Mouse (Mus musculus): ENCODE results near the gene Bhlhe41. TPM values are rescaled to one million over a fixed set of nuclear protein-coding genes. Genes with fewer than 3 reads are reported as not detected.

Gene Bhlhe41
- polyA plus RNA-seq, 1 experiment from 2014 or later: 0.63 TPM

GRCm38 (mm10) chr6:145876986-145877735 is 11.8 kb upstream of the Bhlhe41 start:
- Histone ChIP-seq H3K4me2 (ENCODE audit: low read depth, low read length) (no peak overlapping the region), H3K9ac (ENCODE audit: low read length) (no peak overlapping the region), H3K9me3 (ENCODE audit: control insufficient read depth, low read length) (no peaks in the 10 kb centered on the region), H3K4me3 (ENCODE audit: low read length) (no peak overlapping the region), H3K4me1 (replicated peaks; ENCODE audit: control insufficient read depth, insufficient read depth, low read length) (peaks cover 3% of the 10 kb centered on the region), H3K36me3 (ENCODE audit: control insufficient read depth, insufficient read depth, low read length) (no peaks in the 10 kb centered on the region), H3K27ac (ENCODE audit: low read length) (no peak overlapping the region), H3K27me3 (ENCODE audit: control insufficient read depth, insufficient read depth, low read depth, low read length) (no peaks in the 10 kb centered on the region)
- ATAC-seq (ENCODE audit: low read depth): peak; percentile 52; the same call in 1 of the 2 replicates
- WGBS: 65% methylated on average over 9 of the region's 9 CpGs

DNA sequence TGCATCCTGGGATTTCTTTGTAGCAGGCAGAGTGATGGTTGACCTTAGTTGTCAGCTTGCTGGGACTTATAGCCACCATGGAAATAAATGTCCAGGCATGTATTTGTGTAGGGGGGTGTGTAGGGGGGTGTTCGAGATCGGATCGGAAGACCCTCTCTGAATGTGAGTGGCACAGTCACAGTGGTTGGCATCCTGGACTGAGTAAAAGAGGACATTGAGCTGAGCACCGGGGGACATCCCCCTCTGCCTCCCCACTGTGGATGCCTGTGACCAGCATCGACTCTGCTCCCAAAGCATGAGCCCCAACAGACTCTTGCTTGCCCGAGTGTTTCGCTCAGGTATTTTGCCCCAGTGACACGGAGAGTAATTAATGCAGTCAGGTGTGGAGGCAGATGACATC is 8.0 kb upstream of the Bhlhe41 start:
- Histone ChIP-seq H3K4me1 (replicated peaks; ENCODE audit: control insufficient read depth, insufficient read depth, low read length) (peaks cover 3% of the 10 kb centered on the region), H3K4me2 (ENCODE audit: low read depth, low read length) (no peak overlapping the region), H3K4me3 (ENCODE audit: low read length) (no peak overlapping the region), H3K9ac (ENCODE audit: low read length) (no peak overlapping the region), H3K36me3 (ENCODE audit: control insufficient read depth, insufficient read depth, low read length) (no peaks in the 10 kb centered on the region), H3K27ac (ENCODE audit: low read length) (no peak overlapping the region), H3K9me3 (ENCODE audit: control insufficient read depth, low read length) (no peaks in the 10 kb centered on the region), H3K27me3 (ENCODE audit: control insufficient read depth, insufficient read depth, low read depth, low read length) (no peaks in the 10 kb centered on the region)
- 75% methylated on average over 8 of the region's 8 CpGs for WGBS
- ATAC-seq (ENCODE audit: low read depth): no peak

DNA sequence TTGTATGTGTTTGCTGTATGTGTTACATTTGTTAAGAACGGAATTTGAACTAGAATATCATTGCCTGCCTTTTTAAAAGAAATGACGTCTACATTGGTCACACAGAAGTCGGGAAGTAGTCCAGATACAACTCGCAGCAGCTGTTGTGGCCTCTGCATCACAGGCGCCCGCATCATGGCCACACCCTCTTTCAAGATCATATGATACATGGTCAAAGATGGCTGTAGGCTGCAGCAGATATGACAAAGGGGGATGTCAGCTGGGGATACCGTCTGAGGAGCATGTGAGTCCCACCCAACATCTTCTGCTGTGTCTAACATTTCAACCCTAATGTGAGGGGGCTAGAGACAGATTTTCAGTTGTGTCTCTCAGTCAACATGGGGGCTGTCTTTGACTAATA is 6.7 kb upstream of the Bhlhe41 start:
- H3K27me3 ChIP-seq (ENCODE audit: control insufficient read depth, insufficient read depth, low read depth, low read length): no peaks in the 10 kb centered on the region; the same call in 1 of the 2 replicates

GRCm38 (mm10) chr6:145870991-145871390 is 5.6 kb upstream of the Bhlhe41 start:
- H3K27me3 ChIP-seq (ENCODE audit: control insufficient read depth, insufficient read depth, low read depth, low read length): peaks cover 3% of the 10 kb centered on the region
- H3K4me3 ChIP-seq (ENCODE audit: low read length): no peak overlapping the region
- 61% methylated on average over 4 of the region's 4 CpGs for WGBS
- H3K27ac ChIP-seq (ENCODE audit: low read length): no peak overlapping the region
- H3K4me2 ChIP-seq (ENCODE audit: low read depth, low read length): no peak overlapping the region
- ATAC-seq (ENCODE audit: low read depth): no peak
- H3K36me3 ChIP-seq (ENCODE audit: control insufficient read depth, insufficient read depth, low read length): no peaks in the 10 kb centered on the region
- no peak overlapping the region for H3K9ac ChIP-seq (ENCODE audit: low read length)
- H3K9me3 ChIP-seq (ENCODE audit: control insufficient read depth, low read length): no peaks in the 10 kb centered on the region
- H3K4me1 ChIP-seq (replicated peaks; ENCODE audit: control insufficient read depth, insufficient read depth, low read length): peaks cover 4% of the 10 kb centered on the region; the same call in 1 of the 2 replicates

More for the DNA sequence above, 6.7 kb upstream of the Bhlhe41 start:
- Histone ChIP-seq H3K4me3 (ENCODE audit: low read length) (no peak overlapping the region), H3K9ac (ENCODE audit: low read length) (no peak overlapping the region), H3K9me3 (ENCODE audit: control insufficient read depth, low read length) (no peaks in the 10 kb centered on the region), H3K4me2 (ENCODE audit: low read depth, low read length) (no peak overlapping the region), H3K36me3 (ENCODE audit: control insufficient read depth, insufficient read depth, low read length) (no peaks in the 10 kb centered on the region), H3K27ac (ENCODE audit: low read length) (no peak overlapping the region), H3K4me1 (replicated peaks; ENCODE audit: control insufficient read depth, insufficient read depth, low read length) (peaks cover 1% of the 10 kb centered on the region; the same call in 1 of the 2 replicates)
- WGBS: 85% methylated on average over 7 of the region's 7 CpGs
- no peak for ATAC-seq (ENCODE audit: low read depth)

DNA sequence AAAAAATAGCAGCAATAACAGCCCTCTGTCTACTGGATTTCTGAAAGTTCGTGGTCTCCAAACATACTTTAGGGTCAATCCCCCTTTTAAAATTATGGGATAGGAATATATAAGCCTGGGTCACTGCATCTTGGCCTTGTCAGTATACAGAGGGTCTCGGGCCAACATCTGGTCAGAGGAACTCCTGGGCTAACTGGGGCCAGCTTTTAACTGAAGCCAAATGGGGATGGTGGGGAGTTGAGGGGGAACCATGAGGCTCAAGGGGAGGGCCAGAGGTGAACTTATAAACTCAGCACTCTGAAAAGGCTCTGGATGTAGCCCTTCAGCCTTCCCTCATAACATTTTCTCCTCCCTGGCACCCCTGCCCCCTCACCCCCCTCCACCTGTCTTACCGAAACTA is 1.8 kb upstream of the Bhlhe41 start:
- Histone ChIP-seq H3K4me1 (replicated peaks; ENCODE audit: control insufficient read depth, insufficient read depth, low read length) (peaks cover 25% of the 10 kb centered on the region), H3K9ac (ENCODE audit: low read length) (no peak overlapping the region), H3K27me3 (ENCODE audit: control insufficient read depth, insufficient read depth, low read depth, low read length) (peaks cover 40% of the 10 kb centered on the region), H3K4me3 (ENCODE audit: low read length) (no peak overlapping the region), H3K27ac (ENCODE audit: low read length) (no peak overlapping the region), H3K9me3 (ENCODE audit: control insufficient read depth, low read length) (no peaks in the 10 kb centered on the region), H3K36me3 (ENCODE audit: control insufficient read depth, insufficient read depth, low read length) (no peaks in the 10 kb centered on the region), H3K4me2 (ENCODE audit: low read depth, low read length) (no peak overlapping the region)
- WGBS: 64% methylated on average over 3 of the region's 3 CpGs
- ATAC-seq (ENCODE audit: low read depth): no peak

DNA sequence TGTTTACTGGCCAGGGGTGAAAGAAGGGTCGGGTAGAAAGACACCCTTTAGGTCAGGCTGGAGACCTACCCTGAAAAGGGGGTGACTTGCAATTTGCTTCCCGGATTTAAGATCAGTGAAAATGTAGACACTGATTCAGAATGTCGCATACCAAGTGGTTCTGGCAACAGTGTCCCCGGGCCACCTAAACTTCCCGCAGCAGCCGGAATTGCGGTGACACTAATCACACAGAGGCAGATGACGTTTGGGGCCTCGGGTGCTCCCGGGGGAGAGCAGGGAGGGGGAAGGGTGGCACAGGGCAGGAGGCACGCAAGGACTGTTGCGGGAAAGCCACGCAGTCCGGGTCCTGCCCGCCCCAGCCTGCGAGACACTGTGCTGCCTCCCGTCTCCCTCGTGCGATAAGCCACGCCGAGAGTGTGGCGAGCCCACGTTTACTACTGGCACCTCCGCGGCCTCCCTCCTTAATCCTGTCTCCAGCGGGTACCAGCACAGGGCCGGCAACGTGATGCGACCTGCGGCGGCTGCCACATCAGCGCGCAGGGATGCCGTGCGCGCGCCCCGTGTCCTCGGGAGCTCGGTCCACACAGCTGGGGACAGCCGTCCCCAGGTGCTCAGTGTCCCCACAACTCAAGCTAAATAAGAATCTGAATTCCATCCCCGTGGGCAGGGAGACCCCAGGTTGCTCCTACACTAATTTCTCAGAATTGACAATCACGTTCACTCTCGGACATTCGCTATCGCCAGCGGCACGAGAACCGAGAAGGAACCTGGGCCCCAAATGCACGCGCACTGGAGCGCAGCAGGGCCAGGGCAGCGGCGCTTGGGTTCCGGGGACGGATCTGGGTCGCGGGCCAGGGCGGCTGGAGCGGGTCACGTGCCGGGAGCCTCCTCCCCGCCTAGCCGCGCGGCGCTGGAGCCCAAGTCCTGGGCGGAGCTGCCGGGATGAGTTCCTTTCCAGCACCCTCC is 811 bp upstream of the Bhlhe41 start:
- H3K9ac ChIP-seq (ENCODE audit: low read length): peak overlapping the region; percentile 66
- no peaks in the 10 kb centered on the region for H3K36me3 ChIP-seq (ENCODE audit: control insufficient read depth, insufficient read depth, low read length)
- peaks cover 46% of the 10 kb centered on the region for H3K27me3 ChIP-seq (ENCODE audit: control insufficient read depth, insufficient read depth, low read depth, low read length)
- H3K4me2 ChIP-seq (ENCODE audit: low read depth, low read length): peak overlapping the region; percentile 100
- peak overlapping the region; percentile 51 for H3K4me3 ChIP-seq (ENCODE audit: low read length)
- ATAC-seq (ENCODE audit: low read depth): peak; percentile 88
- H3K27ac ChIP-seq (ENCODE audit: low read length): no peak overlapping the region
- no peaks in the 10 kb centered on the region for H3K9me3 ChIP-seq (ENCODE audit: control insufficient read depth, low read length)
- WGBS: under 1% methylated on average over 69 of the region's 69 CpGs
- peaks cover 25% of the 10 kb centered on the region for H3K4me1 ChIP-seq (replicated peaks; ENCODE audit: control insufficient read depth, insufficient read depth, low read length)

DNA sequence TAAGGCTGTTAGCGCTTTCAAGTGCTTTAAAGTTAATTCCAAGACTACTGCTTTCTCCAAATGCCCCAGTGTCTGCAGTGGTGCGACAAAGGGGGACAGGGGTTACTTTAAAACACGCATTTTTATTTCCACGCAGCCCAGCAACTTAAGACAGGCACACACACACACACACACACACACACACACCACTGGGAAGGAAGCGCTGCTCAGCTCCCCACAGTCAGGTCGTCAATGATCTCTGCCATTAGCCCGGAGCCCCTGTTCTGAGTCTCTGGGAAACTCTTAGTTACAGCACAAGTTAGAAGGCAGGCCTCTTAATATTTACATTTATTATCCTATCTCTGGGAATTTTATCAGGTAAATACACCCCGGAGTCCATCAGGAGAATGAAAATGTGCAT is 1.2 kb downstream of the Bhlhe41 start:
- no peak overlapping the region for H3K9ac ChIP-seq (ENCODE audit: low read length)
- no peaks in the 10 kb centered on the region for H3K9me3 ChIP-seq (ENCODE audit: control insufficient read depth, low read length)
- peaks cover 25% of the 10 kb centered on the region for H3K4me1 ChIP-seq (replicated peaks; ENCODE audit: control insufficient read depth, insufficient read depth, low read length)
- WGBS: 2% methylated on average over 8 of the region's 8 CpGs
- H3K27me3 ChIP-seq (ENCODE audit: control insufficient read depth, insufficient read depth, low read depth, low read length): peaks cover 46% of the 10 kb centered on the region
- no peaks in the 10 kb centered on the region for H3K36me3 ChIP-seq (ENCODE audit: control insufficient read depth, insufficient read depth, low read length)
- H3K27ac ChIP-seq (ENCODE audit: low read length): no peak overlapping the region
- ATAC-seq (ENCODE audit: low read depth): no peak
- peak overlapping the region; percentile 100 for H3K4me2 ChIP-seq (ENCODE audit: low read depth, low read length)
- peak overlapping the region; percentile 64 for H3K4me3 ChIP-seq (ENCODE audit: low read length)

GRCm38 (mm10) chr6:145863065-145863971 is 2.0 kb downstream of the Bhlhe41 start:
- Histone ChIP-seq H3K4me2 (ENCODE audit: low read depth, low read length) (peak overlapping the region; percentile 100), H3K9ac (ENCODE audit: low read length) (peak overlapping the region; percentile 63), H3K9me3 (ENCODE audit: control insufficient read depth, low read length) (no peaks in the 10 kb centered on the region), H3K27me3 (ENCODE audit: control insufficient read depth, insufficient read depth, low read depth, low read length) (peaks cover 46% of the 10 kb centered on the region), H3K27ac (ENCODE audit: low read length) (no peak overlapping the region), H3K4me3 (ENCODE audit: low read length) (peak overlapping the region; percentile 64), H3K4me1 (replicated peaks; ENCODE audit: control insufficient read depth, insufficient read depth, low read length) (peaks cover 25% of the 10 kb centered on the region), H3K36me3 (ENCODE audit: control insufficient read depth, insufficient read depth, low read length) (no peaks in the 10 kb centered on the region)
- WGBS: under 1% methylated on average over 88 of the region's 105 CpGs
- peak; percentile 46; the same call in 1 of the 2 replicates for ATAC-seq (ENCODE audit: low read depth)
